Mouse (Mus musculus) inflammation-experienced regulatory T-cells (primary cell): ENCODE results near the gene 1700123L14Rik. TPM values are rescaled to one million over a fixed set of nuclear protein-coding genes. Genes with fewer than 3 reads are reported as not detected.

Source experiments
- polyA plus RNA-seq, 2 experiments: library from polyadenylated mRNA; unstranded; fragments of 100-300 nt; shearing (Covaris generic); gene quantifications; one replicate each; pipeline ENCODE4 v1.2.1; 2017

1700123L14Rik gene
- not detected for polyA plus RNA-seq

GRCm38 (mm10) chr6:96165818-96166379 is at the start of gene 1700123L14Rik:
Gene 1700123L14Rik (minus strand): TSS chr6:96166243.

Other genes with a start within 250 kb of the 1700123L14Rik start
- gene Fam19a1, start 53.1 kb downstream of the 1700123L14Rik start, polyA plus RNA-seq = under 1 TPM; 0.30 to 0.86 TPM